23 mouse cellular contexts compared by ENCODE assay signal in the genomic region with DNA sequence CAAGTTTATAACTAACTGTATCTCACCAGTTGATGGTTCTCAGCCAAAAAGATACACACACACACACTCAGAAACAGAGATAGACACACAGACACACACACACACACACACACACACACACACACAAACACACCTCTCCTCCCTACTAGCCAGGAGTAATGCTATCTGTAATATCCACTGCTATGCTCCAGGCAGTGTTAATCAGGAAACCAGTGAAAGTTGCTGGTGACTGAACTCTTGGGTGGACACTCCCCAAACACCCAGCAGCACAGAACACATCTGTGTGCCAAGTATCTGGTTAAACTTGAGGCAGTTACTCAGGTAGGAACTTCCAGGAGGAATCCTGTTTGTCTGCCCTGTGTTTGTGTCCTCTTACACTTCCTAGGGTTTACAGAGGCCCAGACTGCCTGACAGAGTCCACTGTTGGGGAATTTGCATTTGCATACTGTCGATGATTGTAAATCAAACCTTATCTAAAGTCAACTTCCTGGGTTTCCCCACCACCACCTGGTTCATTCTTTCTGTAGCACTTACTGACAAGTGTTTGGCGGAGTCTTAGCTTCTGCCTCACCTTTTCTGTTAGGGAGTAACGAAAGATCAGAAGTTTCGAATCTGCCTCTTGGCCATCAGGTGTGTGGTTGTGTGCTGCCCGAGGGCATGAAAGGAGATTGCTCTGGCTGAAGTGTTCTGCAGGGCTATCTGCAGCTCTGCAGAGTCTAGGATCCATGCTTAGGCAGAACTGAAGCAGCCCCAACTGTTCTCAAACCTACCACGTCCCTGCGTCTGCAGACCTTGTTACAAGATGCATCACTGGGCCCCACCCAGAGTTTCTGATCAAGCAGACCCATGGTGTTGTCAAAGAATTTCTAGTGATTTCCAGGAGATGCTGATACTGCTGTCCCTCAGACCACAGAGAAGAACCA.
A peak's percentile ranks its signal among the peaks of the same experiment; 100 is the strongest.
DNase-seq lines count a peak whose midpoint lies in the region; ATAC-seq and TF ChIP-seq lines count a peak whose summit lies in the region.
"Had no signal": no experiment of that assay in that cellular context is flagged by ENCODE, and none has a peak within 500 bp of the region (broad histone marks: within the 10 kb centered on the region; RNA-seq: fewer than 3 reads in every experiment).

No protein-coding gene starts in this region.

- H3K4me3 ChIP-seq in kidney, postnatal 0 days (replicated peaks; ENCODE audit: low read depth, low read length) = no peak overlapping the region
- H3K4me3 ChIP-seq: forebrain, embryonic 15.5 days; heart, adult 2 months; hindbrain, embryonic 12.5 days; limb, embryonic 15.5 days; midbrain, embryonic 10.5 days; neural tube, embryonic 13.5 days had no signal

- H3K9me3 ChIP-seq in kidney, postnatal 0 days (replicated peaks; ENCODE audit: low read length) = no peaks in the 10 kb centered on the region
- H3K9me3 ChIP-seq: forebrain, embryonic 15.5 days; hindbrain, embryonic 12.5 days; limb, embryonic 15.5 days; midbrain, embryonic 10.5 days; neural tube, embryonic 13.5 days had no signal

- no peak for TF ChIP-seq CTCF in kidney, postnatal 0 days (IDR thresholded peaks at IDR 0.05; ENCODE audit: low read depth)

- DNase-seq in kidney, postnatal 0 days (ENCODE audit: low spot score) = peak; percentile 4
- DNase-seq in kidney, adult 9 months = no peak
- peak; percentile 11 for DNase-seq in A20 (ENCODE audit: low read depth, low spot score)
- peak; percentile 40 for DNase-seq in large intestine, adult 2 months (ENCODE audit: low read depth, low spot score)
- no peak for DNase-seq in thymus, postnatal 14 days
- no peak for DNase-seq in retina, embryonic 14.5 days (ENCODE audit: low spot score)
- DNase-seq in MN1 (ENCODE audit: low spot score) = no peak
- DNase-seq: adrenal gland, postnatal 14 days; B cell, adult 2 months; cerebellum, adult 18-20 months; heart, adult 2 months; heart, postnatal 10 days; kidney, adult 11 months; kidney, postnatal 25 days; layer of hippocampus, adult 9-11 months; right cerebral cortex, postnatal 4 days; thymus, adult 2 months had no signal

- H3K4me1 ChIP-seq in kidney, postnatal 0 days (replicated peaks; ENCODE audit: insufficient read depth, low read length) = no peaks in the 10 kb centered on the region
- H3K4me1 ChIP-seq: forebrain, embryonic 15.5 days; hindbrain, embryonic 12.5 days; midbrain, embryonic 10.5 days; neural tube, embryonic 13.5 days had no signal

- H3K4me2 ChIP-seq in kidney, postnatal 0 days (ENCODE audit: low read length) = no peak overlapping the region
- H3K4me2 ChIP-seq: forebrain, embryonic 15.5 days; hindbrain, embryonic 12.5 days; limb, embryonic 15.5 days; neural tube, embryonic 13.5 days had no signal

- ATAC-seq in kidney, postnatal 0 days (replicated peaks; ENCODE audit: low FRiP score, low read depth) = no peak
- ATAC-seq in megakaryocyte-erythroid progenitor cell, adult 5-6 weeks (replicated peaks; ENCODE audit: low FRiP score, low TSS enrichment, poor library complexity, severe bottlenecking) = peak; percentile 71
- ATAC-seq: forebrain, embryonic 15.5 days had no signal

- no peak overlapping the region for H3K27ac ChIP-seq in kidney, postnatal 0 days
- H3K27ac ChIP-seq: forebrain, embryonic 15.5 days; heart, adult 2 months; hindbrain, embryonic 12.5 days; limb, embryonic 15.5 days; midbrain, embryonic 10.5 days; neural tube, embryonic 13.5 days had no signal

- WGBS in kidney, postnatal 0 days = 75% methylated on average over 7 of the region's 7 CpGs
- 30% methylated on average over 7 of the region's 7 CpGs for WGBS in large intestine, adult 2 months

- H3K9ac ChIP-seq in kidney, postnatal 0 days (ENCODE audit: low read depth, low read length) = no peak overlapping the region
- H3K9ac ChIP-seq: forebrain, embryonic 15.5 days; hindbrain, embryonic 12.5 days; limb, embryonic 15.5 days; neural tube, embryonic 13.5 days had no signal

- no peaks in the 10 kb centered on the region for H3K27me3 ChIP-seq in kidney, postnatal 0 days (ENCODE audit: insufficient read depth, low read length)
- H3K27me3 ChIP-seq: forebrain, embryonic 15.5 days; hindbrain, embryonic 12.5 days; limb, embryonic 15.5 days; neural tube, embryonic 13.5 days had no signal

- no peaks in the 10 kb centered on the region for H3K36me3 ChIP-seq in kidney, postnatal 0 days (ENCODE audit: insufficient read depth, low read length)
- H3K36me3 ChIP-seq: forebrain, embryonic 15.5 days; hindbrain, embryonic 12.5 days; limb, embryonic 15.5 days; midbrain, embryonic 10.5 days; neural tube, embryonic 13.5 days had no signal

Comparison
In these comparisons a context has a peak if more than half of its experiments do, and no peak if none do; other contexts are left out.
1. DNase-seq: peak in kidney, postnatal 0 days (single experiment), A20 (single experiment) and large intestine, adult 2 months (single experiment); none in kidney, adult 9 months (single experiment), thymus, postnatal 14 days (single experiment), retina, embryonic 14.5 days (single experiment) and MN1 (single experiment).